9 mouse cellular contexts compared by ENCODE assay signal in genomic region chr10:115323295-115323694, GRCm38 (mm10). TPM values are rescaled to one million over a fixed set of nuclear protein-coding genes. Genes with fewer than 3 reads are reported as not detected.
DNase-seq lines count a peak whose midpoint lies in the region; TF ChIP-seq lines count a peak whose summit lies in the region.
"Had no signal": no experiment of that assay in that cellular context is flagged by ENCODE, and none has a peak within 500 bp of the region (broad histone marks: within the 10 kb centered on the region; RNA-seq: fewer than 3 reads in every experiment).

No protein-coding gene starts in this region.

- no peak overlapping the region for H3K9ac ChIP-seq in ES-Bruce4 (ENCODE audit: low read depth, poor library complexity, severe bottlenecking)
- H3K9ac ChIP-seq: limb, embryonic 12.5 days had no signal

- TF ChIP-seq CTCF in ES-Bruce4 (IDR thresholded peaks at IDR 0.05; ENCODE audit: low read depth, low read length), result peak; percentile 67
- peak; percentile 80 for TF ChIP-seq CTCF in cortical plate, adult 2 months (IDR thresholded peaks at IDR 0.05; ENCODE audit: extremely low read depth, insufficient read depth, low read length)

- H3K27ac ChIP-seq in ES-Bruce4 (ENCODE audit: insufficient read depth, low read length), result no peak overlapping the region
- H3K27ac ChIP-seq in cortical plate, adult 2 months (ENCODE audit: insufficient read depth, low read length), result no peak overlapping the region
- H3K27ac ChIP-seq: limb, embryonic 12.5 days had no signal

- no peaks in the 10 kb centered on the region for H3K4me1 ChIP-seq in ES-Bruce4 (ENCODE audit: control insufficient read depth, insufficient read depth, low read length)
- no peaks in the 10 kb centered on the region for H3K4me1 ChIP-seq in cortical plate, adult 2 months (ENCODE audit: control insufficient read depth, insufficient read depth, low read length)
- H3K4me1 ChIP-seq: limb, embryonic 12.5 days had no signal

- no peaks in the 10 kb centered on the region for H3K36me3 ChIP-seq in ES-Bruce4 (ENCODE audit: control insufficient read depth, insufficient read depth, low read length, poor library complexity, severe bottlenecking)
- H3K36me3 ChIP-seq: limb, embryonic 12.5 days had no signal

- H3K9me3 ChIP-seq in ES-Bruce4 (replicated peaks; ENCODE audit: control insufficient read depth, insufficient read depth, low read length, poor library complexity, severe bottlenecking), result no peaks in the 10 kb centered on the region
- H3K9me3 ChIP-seq: limb, embryonic 12.5 days had no signal

- H3K4me3 ChIP-seq in ES-Bruce4 (ENCODE audit: low read depth, low read length), result no peak overlapping the region
- H3K4me3 ChIP-seq in cortical plate, adult 2 months (ENCODE audit: insufficient read depth, low read length), result no peak overlapping the region
- H3K4me3 ChIP-seq: limb, embryonic 12.5 days had no signal

- intact Hi-C loops in gastrocnemius, postnatal 36 days (cut with DNase I), result loop anchor here (2.0 kb wide), 1 partner anchor 62 kb away; the partner anchor contains the start of genes Thap2 and Zfc3h1

- no peak for TF ChIP-seq EP300 in ES-Bruce4 (IDR thresholded peaks at IDR 0.05; ENCODE audit: insufficient read depth, low read depth, low read length)

- TF ChIP-seq POLR2A in ES-Bruce4 (IDR thresholded peaks at IDR 0.05; ENCODE audit: insufficient read depth, low read length), result no peak
- TF ChIP-seq POLR2A in cortical plate, adult 2 months (IDR thresholded peaks at IDR 0.05; ENCODE audit: extremely low read depth, insufficient read depth, low read length), result no peak

- H3K27me3 ChIP-seq in ES-Bruce4 (ENCODE audit: control insufficient read depth, insufficient read depth, low read length, poor library complexity, severe bottlenecking), result no peaks in the 10 kb centered on the region
- H3K27me3 ChIP-seq: limb, embryonic 12.5 days had no signal

- DNase-seq in adrenal gland, adult 18-20 months (ENCODE audit: low spot score in 2 of 2), result peak; percentile 70 to 77
- DNase-seq in gastrocnemius, postnatal 36 days, result peak; percentile 62 to 71
- DNase-seq in kidney, postnatal 4 days, result peak; percentile 80 to 81
- DNase-seq in lung, postnatal 10 days, result peak; percentile 81
- peak; percentile 65 for DNase-seq in right cerebral cortex, postnatal 14 days
- DNase-seq in yolk sac, embryonic 10.5 days (ENCODE audit: low spot score), result peak; percentile 36

RNA-seq across cellular contexts. Expression of gene Rab21, which starts 7.9 kb away (rescaled TPM):
- polyA plus RNA-seq in ES-Bruce4 (2011; ENCODE audit: insufficient read depth, insufficient read length, low read depth, missing spikeins), result 37.2 and 46.8 TPM in 2 replicates
- 10 to 100 TPM; 54.8 to 61.1 TPM for total RNA-seq in adrenal gland, adult 18-20 months (2021)
- polyA plus RNA-seq in cortical plate, adult 2 months (2012; rRNA removed), result 40.8 and 41.1 TPM in 2 replicates
- total RNA-seq in gastrocnemius, postnatal 36 days (2021), result 10 to 100 TPM; 42.9 to 45.1 TPM

RNA-seq across cellular contexts. Expression of gene Tmem19, which starts 39.0 kb away (rescaled TPM):
- 28.3 and 29.1 TPM in 2 replicates for polyA plus RNA-seq in ES-Bruce4 (2011; ENCODE audit: insufficient read depth, insufficient read length, low read depth, missing spikeins)
- 10 to 100 TPM; 27.2 to 37.8 TPM for total RNA-seq in adrenal gland, adult 18-20 months (2021)
- polyA plus RNA-seq in cortical plate, adult 2 months (2012; rRNA removed), result 31.2 and 33.5 TPM in 2 replicates
- 10 to 100 TPM in 1 of 2 experiments, 1 to 10 TPM in 1; 9.0 to 16.0 TPM for total RNA-seq in gastrocnemius, postnatal 36 days (2021)
